Mouse (Mus musculus): ENCODE measurements at regions not wholly inside any gene's neighbourhood (a gene's known extent, or its start where the extent isn't known, plus 50 kb on each side); places are given as distances from the start of the nearest gene placed in this dataset.

DNA sequence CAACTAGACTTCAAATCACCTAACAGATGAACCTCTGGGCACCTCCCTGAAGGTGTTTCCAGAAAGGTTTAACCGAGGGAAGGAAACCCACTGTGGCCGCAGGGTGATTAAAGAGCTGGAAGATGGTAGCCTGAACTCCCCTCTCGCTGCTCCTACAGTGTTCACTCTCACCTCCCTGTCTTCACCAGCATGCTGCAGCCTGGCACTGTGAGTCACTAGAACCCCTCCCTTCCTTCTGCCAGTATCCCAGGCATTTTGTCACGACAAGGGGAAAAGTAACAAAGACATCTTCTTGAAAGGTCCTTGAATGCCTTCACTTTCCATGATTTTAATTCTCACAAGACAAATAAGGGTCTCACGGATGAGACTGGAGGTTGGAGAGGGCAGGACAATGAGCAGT, 471.1 kb downstream of the Nuf2 start:
- Histone ChIP-seq H3K27me3 (ENCODE audit: insufficient read depth, low read length) (no peaks in the 10 kb centered on the region), H3K9ac (no peak overlapping the region), H3K27ac (ENCODE audit: low read depth) (no peak overlapping the region), H3K36me3 (ENCODE audit: insufficient read depth) (no peaks in the 10 kb centered on the region), H3K4me3 (ENCODE audit: low read depth, low read length) (no peak overlapping the region), H3K4me2 (no peak overlapping the region), H3K4me1 (ENCODE audit: insufficient read depth) (no peaks in the 10 kb centered on the region), H3K9me3 (ENCODE audit: low read depth, low read length) (no peaks in the 10 kb centered on the region)
- no peak for TF ChIP-seq CTCF (IDR thresholded peaks at IDR 0.05; ENCODE audit: low read depth)
- no peak for DNase-seq
- 74% methylated on average over 5 of the region's 5 CpGs for WGBS
- no peak for ATAC-seq (ENCODE audit: insufficient read depth)

DNA sequence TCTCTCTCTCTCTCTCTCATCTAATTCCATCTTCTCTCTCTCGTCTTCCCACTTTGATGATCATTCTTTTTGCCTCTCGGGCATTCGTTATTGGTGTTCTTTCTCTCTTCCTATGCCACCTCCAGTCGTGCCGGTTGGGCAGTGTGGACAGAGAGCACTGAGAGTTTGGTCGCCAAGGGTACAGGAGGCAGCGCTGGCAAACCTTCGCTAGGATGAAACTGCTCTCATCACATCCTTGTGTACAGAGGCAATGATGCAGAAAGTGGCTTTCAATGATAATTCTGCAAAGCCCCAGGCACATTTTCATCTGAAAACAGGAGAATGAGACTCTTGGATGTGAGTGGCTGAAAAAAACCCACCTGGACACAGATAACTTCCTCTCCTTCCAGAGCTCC, 479.4 kb downstream of the Nuf2 start:
- WGBS, result 62% methylated on average over 8 of the region's 8 CpGs
- ATAC-seq (ENCODE audit: insufficient read depth), result no peak
- no peaks in the 10 kb centered on the region for H3K27me3 ChIP-seq (ENCODE audit: insufficient read depth, low read length)
- no peak overlapping the region for H3K27ac ChIP-seq (ENCODE audit: low read depth)
- H3K4me2 ChIP-seq, result no peak overlapping the region
- no peak for DNase-seq
- no peak overlapping the region for H3K9ac ChIP-seq
- TF ChIP-seq CTCF (IDR thresholded peaks at IDR 0.05; ENCODE audit: low read depth), result no peak
- H3K9me3 ChIP-seq (ENCODE audit: low read depth, low read length), result no peaks in the 10 kb centered on the region
- no peaks in the 10 kb centered on the region for H3K4me1 ChIP-seq (ENCODE audit: insufficient read depth)
- no peaks in the 10 kb centered on the region for H3K36me3 ChIP-seq (ENCODE audit: insufficient read depth)
- H3K4me3 ChIP-seq (ENCODE audit: low read depth, low read length), result no peak overlapping the region

- no peaks in the 10 kb centered on the region for H3K36me3 ChIP-seq (ENCODE audit: insufficient read depth)
- no peak overlapping the region for H3K27ac ChIP-seq (ENCODE audit: low read depth)
- H3K4me3 ChIP-seq (ENCODE audit: low read depth, low read length), result no peak overlapping the region
- ATAC-seq (ENCODE audit: insufficient read depth) (0 out of 2 replicates have a peak, but pooled peaks have one; percentile 49), DNase-seq (peak; percentile 27)
- TF ChIP-seq CTCF (IDR thresholded peaks at IDR 0.05; ENCODE audit: low read depth), result no peak
- H3K4me2 ChIP-seq, result no peak overlapping the region
- no peak overlapping the region for H3K9ac ChIP-seq
- H3K9me3 ChIP-seq (ENCODE audit: low read depth, low read length), result no peaks in the 10 kb centered on the region
- WGBS, result 27% methylated on average over 11 of the region's 11 CpGs
- no peaks in the 10 kb centered on the region for H3K27me3 ChIP-seq (ENCODE audit: insufficient read depth, low read length)
- no peaks in the 10 kb centered on the region for H3K4me1 ChIP-seq (ENCODE audit: insufficient read depth)
Measured at GRCm38 (mm10) chr1:169051085-169051862, 480.0 kb downstream of the Nuf2 start.

DNA sequence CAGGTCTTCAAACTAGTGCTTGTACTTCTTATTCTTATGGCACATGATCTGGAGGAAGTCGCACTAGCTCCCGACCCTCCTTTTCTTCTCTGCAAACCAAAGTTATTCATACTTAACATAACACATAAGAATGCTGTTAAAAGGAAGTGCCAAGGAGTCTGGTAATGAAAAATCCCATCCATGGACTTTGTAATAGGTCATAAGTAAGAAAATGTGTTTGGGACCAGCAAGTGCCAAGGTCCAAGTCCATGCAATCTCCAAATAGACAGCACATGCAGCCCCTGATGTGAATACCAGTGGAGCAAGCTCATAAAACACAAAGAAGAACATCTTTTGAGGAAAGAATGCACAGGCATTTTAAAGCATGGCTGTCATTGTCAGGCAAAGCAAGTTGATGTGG, 481.4 kb downstream of the Nuf2 start:
- Histone ChIP-seq H3K4me1 (ENCODE audit: insufficient read depth) (no peaks in the 10 kb centered on the region), H3K4me3 (ENCODE audit: low read depth, low read length) (no peak overlapping the region), H3K9ac (no peak overlapping the region), H3K9me3 (ENCODE audit: low read depth, low read length) (no peaks in the 10 kb centered on the region), H3K27ac (ENCODE audit: low read depth) (no peak overlapping the region), H3K27me3 (ENCODE audit: insufficient read depth, low read length) (no peaks in the 10 kb centered on the region), H3K4me2 (no peak overlapping the region), H3K36me3 (ENCODE audit: insufficient read depth) (no peaks in the 10 kb centered on the region)
- TF ChIP-seq CTCF (IDR thresholded peaks at IDR 0.05; ENCODE audit: low read depth), result no peak
- 93% methylated on average over 2 of the region's 2 CpGs for WGBS
- no peak for ATAC-seq (ENCODE audit: insufficient read depth)
- DNase-seq, result no peak

DNA sequence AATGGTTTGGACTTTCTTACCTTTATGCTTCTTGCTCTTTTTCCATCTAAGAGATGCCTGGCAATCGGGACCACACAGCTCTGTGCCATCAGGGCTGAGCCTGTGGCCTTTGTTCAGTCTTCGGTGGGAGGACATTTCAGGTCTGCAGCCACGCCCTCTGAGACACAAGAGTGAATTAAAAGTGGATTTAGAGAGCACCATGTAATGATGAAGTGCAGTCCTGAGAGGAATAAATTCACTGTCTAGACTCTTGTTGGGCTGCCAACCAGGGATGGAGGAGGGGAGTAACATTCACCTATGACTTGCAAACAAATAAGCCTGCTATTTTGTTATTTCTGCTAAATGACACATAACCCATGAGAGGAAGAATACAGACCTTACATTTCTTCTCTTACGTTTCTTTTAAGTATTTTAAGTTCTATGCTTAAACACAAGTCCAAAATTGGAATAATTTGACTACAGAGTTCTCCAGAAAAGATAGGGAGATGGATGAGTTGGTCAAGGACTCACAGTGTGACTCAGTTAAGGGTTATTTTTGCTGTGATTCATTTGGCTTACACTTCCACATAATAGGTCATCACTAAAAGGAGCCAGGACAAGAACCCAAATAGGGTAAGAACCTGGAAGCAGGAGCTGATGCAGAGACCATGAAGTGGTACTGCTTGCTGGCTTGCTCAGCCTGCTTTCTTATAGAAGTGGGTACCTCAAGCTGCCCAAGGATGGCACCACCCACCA, 484.3 kb downstream of the Nuf2 start:
- no peaks in the 10 kb centered on the region for H3K27me3 ChIP-seq (ENCODE audit: insufficient read depth, low read length)
- no peaks in the 10 kb centered on the region for H3K9me3 ChIP-seq (ENCODE audit: low read depth, low read length)
- no peak overlapping the region for H3K4me2 ChIP-seq
- no peak for TF ChIP-seq CTCF (IDR thresholded peaks at IDR 0.05; ENCODE audit: low read depth)
- no peaks in the 10 kb centered on the region for H3K36me3 ChIP-seq (ENCODE audit: insufficient read depth)
- H3K27ac ChIP-seq (ENCODE audit: low read depth), result no peak overlapping the region
- no peaks in the 10 kb centered on the region for H3K4me1 ChIP-seq (ENCODE audit: insufficient read depth)
- no peak overlapping the region for H3K4me3 ChIP-seq (ENCODE audit: low read depth, low read length)
- H3K9ac ChIP-seq, result no peak overlapping the region
- ATAC-seq (ENCODE audit: insufficient read depth), result no peak
- DNase-seq, result no peak
- 77% methylated on average over 4 of the region's 4 CpGs for WGBS

DNA sequence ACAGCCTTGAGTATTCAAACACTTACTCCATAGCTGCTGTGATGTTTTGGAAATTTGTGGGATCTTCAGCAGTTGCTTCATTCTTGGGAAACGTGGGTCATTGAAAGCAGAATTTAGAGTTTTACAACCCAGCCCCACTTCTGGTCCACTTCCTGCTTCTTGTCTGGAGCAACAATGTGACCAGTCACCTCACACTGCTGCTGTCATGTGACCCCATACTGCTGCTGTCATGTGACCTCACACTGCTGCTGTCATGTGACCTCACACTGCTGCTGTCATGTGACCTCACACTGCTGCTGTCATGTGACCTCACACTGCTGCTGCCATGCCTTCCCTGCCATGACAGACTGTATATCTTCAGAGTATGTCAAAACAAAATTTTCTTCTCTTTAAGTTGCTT, 497.7 kb downstream of the Nuf2 start:
- Histone ChIP-seq H3K4me3 (ENCODE audit: low read depth, low read length) (no peak overlapping the region), H3K27me3 (ENCODE audit: insufficient read depth, low read length) (no peaks in the 10 kb centered on the region), H3K4me1 (ENCODE audit: insufficient read depth) (no peaks in the 10 kb centered on the region), H3K36me3 (ENCODE audit: insufficient read depth) (no peaks in the 10 kb centered on the region), H3K4me2 (no peak overlapping the region), H3K9me3 (ENCODE audit: low read depth, low read length) (no peaks in the 10 kb centered on the region), H3K9ac (no peak overlapping the region), H3K27ac (ENCODE audit: low read depth) (no peak overlapping the region)
- DNase-seq, result no peak
- ATAC-seq (ENCODE audit: insufficient read depth), result no peak
- WGBS, result 64% methylated on average over 1 of the region's 1 CpGs
- TF ChIP-seq CTCF (IDR thresholded peaks at IDR 0.05; ENCODE audit: low read depth), result no peak

DNA sequence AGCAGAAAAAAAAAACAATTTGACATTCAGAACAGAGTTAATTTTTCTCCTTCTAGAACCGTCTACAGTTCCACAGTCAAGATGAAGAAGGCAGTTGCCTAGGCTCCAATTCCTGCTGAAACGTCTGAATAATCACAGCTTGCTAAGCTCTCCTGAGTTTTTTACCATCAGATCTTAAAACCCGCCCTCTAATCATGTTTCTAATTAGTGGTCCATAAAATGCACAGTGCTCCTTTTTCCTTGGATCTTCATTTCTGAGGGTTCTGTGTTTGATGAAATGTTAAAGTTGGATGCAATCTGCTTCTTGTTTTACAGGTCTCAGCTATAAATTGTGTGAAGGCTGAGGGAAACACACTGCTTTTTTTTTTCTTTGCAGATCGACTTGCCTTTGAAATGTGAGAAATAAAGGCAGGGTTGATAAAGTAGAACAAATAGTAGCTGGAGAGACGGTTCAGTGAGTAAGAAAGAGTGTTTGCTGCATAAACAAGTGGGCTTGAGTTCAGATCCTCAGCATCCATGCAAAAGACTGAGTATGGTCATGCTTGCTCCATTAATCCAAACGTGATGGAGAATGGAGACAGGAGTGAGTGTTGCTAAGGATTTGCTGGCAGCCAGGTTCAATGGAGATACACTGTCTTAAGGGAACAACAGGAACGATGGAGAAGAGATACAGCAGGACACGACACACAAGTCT, 499.3 kb downstream of the Nuf2 start:
- H3K27me3 ChIP-seq (ENCODE audit: insufficient read depth, low read length), result no peaks in the 10 kb centered on the region
- H3K27ac ChIP-seq (ENCODE audit: low read depth), result no peak overlapping the region
- ATAC-seq (ENCODE audit: insufficient read depth) (no peak), DNase-seq (no peak)
- no peak overlapping the region for H3K4me2 ChIP-seq
- no peak overlapping the region for H3K4me3 ChIP-seq (ENCODE audit: low read depth, low read length)
- no peaks in the 10 kb centered on the region for H3K36me3 ChIP-seq (ENCODE audit: insufficient read depth)
- no peak for TF ChIP-seq CTCF (IDR thresholded peaks at IDR 0.05; ENCODE audit: low read depth)
- H3K9ac ChIP-seq, result no peak overlapping the region
- 51% methylated on average over 8 of the region's 8 CpGs for WGBS
- H3K9me3 ChIP-seq (ENCODE audit: low read depth, low read length), result no peaks in the 10 kb centered on the region
- no peaks in the 10 kb centered on the region for H3K4me1 ChIP-seq (ENCODE audit: insufficient read depth)

Data from lung, embryonic 14.5 days (tissue).